Mouse (Mus musculus): ENCODE results near the gene Tsc2. TPM values are rescaled to one million over a fixed set of nuclear protein-coding genes. Genes with fewer than 3 reads are reported as not detected.
A peak's percentile ranks its signal among the peaks of the same experiment; 100 is the strongest.

Gene Tsc2
- total and polyA plus RNA-seq, 3 experiments: 9.1 to 69.8 (median 35.2) TPM

- peaks cover 0 to 39% of the 10 kb centered on the region in 2 experiments; a peak in 2 of 4 replicates for H3K4me1 ChIP-seq (ENCODE audit: control insufficient read depth in 1 of 2, insufficient read depth in 2 of 2)
- peak within 1 kb of the TSS; percentile 79 for H3K27ac ChIP-seq (ENCODE audit: insufficient read depth, low read depth)
- no peak for TF ChIP-seq TBP (conservative IDR thresholded peaks at IDR 0.05; ENCODE audit: low read depth, low read length)
- no peak for TF ChIP-seq ETS1 (conservative IDR thresholded peaks at IDR 0.05; ENCODE audit: low read depth, low read length)
- peak; percentile 37 for TF ChIP-seq BHLHE40 (IDR thresholded peaks at IDR 0.05; ENCODE audit: low read depth, low read length)
- TF ChIP-seq ZC3H11A (IDR thresholded peaks at IDR 0.05; ENCODE audit: low read depth, low read length): no peak
- TF ChIP-seq PAX5 (IDR thresholded peaks at IDR 0.05; ENCODE audit: low read length): no peak
- peak; percentile 38; the same call in 1 of the 2 replicates for TF ChIP-seq ELF1 (IDR thresholded peaks at IDR 0.05; ENCODE audit: low read depth, low read length)
- no peak; the same call in 1 of the 2 replicates for TF ChIP-seq TCF12 (IDR thresholded peaks at IDR 0.05; ENCODE audit: low read depth, low read length)
- TF ChIP-seq MAZ (IDR thresholded peaks at IDR 0.05; ENCODE audit: low read depth, low read length): no peak; the same call in 1 of the 2 replicates
- TF ChIP-seq USF1 (IDR thresholded peaks at IDR 0.05; ENCODE audit: low read depth, low read length): no peak
- TF ChIP-seq USF2 (conservative IDR thresholded peaks at IDR 0.05; ENCODE audit: low read depth, low read length): no peak
- no peak for TF ChIP-seq RCOR1 (conservative IDR thresholded peaks at IDR 0.05; ENCODE audit: low read depth, low read length)
- TF ChIP-seq UBTF (IDR thresholded peaks at IDR 0.05; ENCODE audit: low read depth, low read length): peak; percentile 79
- no peak for TF ChIP-seq MAFK (IDR thresholded peaks at IDR 0.05; ENCODE audit: insufficient replicate concordance, low read length)
- TF ChIP-seq IRF4 (IDR thresholded peaks at IDR 0.05; ENCODE audit: low read depth, low read length): peak; percentile 38; the same call in 1 of the 2 replicates
- peak; percentile 46 for TF ChIP-seq HCFC1 (IDR thresholded peaks at IDR 0.05; ENCODE audit: low read depth, low read length)
- TF ChIP-seq NRF1 (IDR thresholded peaks at IDR 0.05; ENCODE audit: low read depth, low read length): peak; percentile 77
- TF ChIP-seq SMC3 (IDR thresholded peaks at IDR 0.05; ENCODE audit: low read depth, low read length): no peak
- no peak for TF ChIP-seq ZNF384 (IDR thresholded peaks at IDR 0.05; ENCODE audit: low read depth, low read length)
- TF ChIP-seq EP300 (IDR thresholded peaks at IDR 0.05; ENCODE audit: low read length): no peak
- TF ChIP-seq MXI1 (IDR thresholded peaks at IDR 0.05; ENCODE audit: low read depth, low read length): no peak
- no peak for TF ChIP-seq JUND (conservative IDR thresholded peaks at IDR 0.05; ENCODE audit: low read depth, low read length)
- TF ChIP-seq MYC (IDR thresholded peaks at IDR 0.05; ENCODE audit: low read depth, low read length): no peak
- TF ChIP-seq JUN (IDR thresholded peaks at IDR 0.05; ENCODE audit: insufficient read depth, low read depth, low read length): no peak
- TF ChIP-seq CHD1 (IDR thresholded peaks at IDR 0.05; ENCODE audit: low read depth, low read length): no peak
- TF ChIP-seq E2F4 (IDR thresholded peaks at IDR 0.05; ENCODE audit: insufficient replicate concordance, low read depth, low read length): no peak
- TF ChIP-seq CHD2 (IDR thresholded peaks at IDR 0.05; ENCODE audit: low read length): no peak
- TF ChIP-seq NELFE (IDR thresholded peaks at IDR 0.05; ENCODE audit: low read depth, low read length): peak; percentile 93
- 0 out of 2 replicates have a peak, but pooled peaks have one; percentile 20 for TF ChIP-seq MEF2A (IDR thresholded peaks at IDR 0.05; ENCODE audit: borderline replicate concordance, low read depth, low read length)
- TF ChIP-seq SIN3A (IDR thresholded peaks at IDR 0.05; ENCODE audit: low read length): peak; percentile 55; the same call in 1 of the 2 replicates
- TF ChIP-seq POLR2A (IDR thresholded peaks at IDR 0.05; ENCODE audit: low read depth, low read length): peak; percentile 98
- TF ChIP-seq RAD21 (IDR thresholded peaks at IDR 0.05; ENCODE audit: low read depth, low read length): no peak
- 0 out of 2 replicates have a peak, but pooled peaks have one; percentile 50 for TF ChIP-seq KAT2A (IDR thresholded peaks at IDR 0.05; ENCODE audit: insufficient replicate concordance, low read length)
- TF ChIP-seq GABPA (IDR thresholded peaks at IDR 0.05; ENCODE audit: insufficient replicate concordance, low read depth, low read length): no peak
- TF ChIP-seq MAX (IDR thresholded peaks at IDR 0.05; ENCODE audit: low read length): no peak; the same call in 1 of the 2 replicates
- peak; percentile 96 for TF ChIP-seq ZMIZ1 (IDR thresholded peaks at IDR 0.05; ENCODE audit: low read depth, low read length)
- no peak for TF ChIP-seq ZKSCAN1 (IDR thresholded peaks at IDR 0.05; ENCODE audit: borderline replicate concordance, low read depth, low read length)
- TF ChIP-seq POLR2AphosphoS2 (IDR thresholded peaks at IDR 0.05; ENCODE audit: low read depth, low read length): peak; percentile 85
- no peak for TF ChIP-seq CTCF (conservative IDR thresholded peaks at IDR 0.05 in 1 of 2, IDR thresholded peaks at IDR 0.05 in 1 of 2; ENCODE audit: low read depth in 2 of 2, low read length in 2 of 2)
- no peaks in the 10 kb centered on the region for H3K27me3 ChIP-seq (replicated peaks)
- dilution Hi-C loops (cut with MboI; ENCODE audit: extremely low pct_ligation_motif_present, extremely low pct_unique_long_range_greater_than_20kb, low sequenced_read_pairs) (no loop called here), in situ Hi-C loops (cut with MboI; ENCODE audit: low pct_ligation_motif_present, low pct_unique_long_range_greater_than_20kb, low sequenced_read_pairs) (loop anchor here (5.0 kb wide), 1 partner anchor 92 kb away; no protein-coding TSS in a partner anchor)
- H3K79me2 ChIP-seq (replicated peaks; ENCODE audit: control insufficient read depth, extremely low read depth, insufficient read depth, poor library complexity, severe bottlenecking): 0 out of 2 replicates have a peak, but pooled peaks cover 8% of the 10 kb centered on the region
- peaks cover 0 to 2% of the 10 kb centered on the region in 2 experiments for H3K36me3 ChIP-seq (replicated peaks in 1 of 2; ENCODE audit: control insufficient read depth in 1 of 2, insufficient read depth in 1 of 2, low read length in 1 of 2)
- peak within 1 kb of the TSS; percentile 61 to 96 (median 94) for H3K4me3 ChIP-seq (replicated peaks in 1 of 3; ENCODE audit: low read depth in 2 of 3, low read length in 2 of 3, poor library complexity in 1 of 3)
- H3K9me3 ChIP-seq (replicated peaks; ENCODE audit: low read length): no peaks in the 10 kb centered on the region
- peak; percentile 99 for DNase-seq (ENCODE audit: extremely low read depth)
- H3K9ac ChIP-seq (ENCODE audit: insufficient read depth, low read depth): peak within 1 kb of the TSS; percentile 95
- peak within 1 kb of the TSS; percentile 67 for H3K4me2 ChIP-seq (ENCODE audit: insufficient read depth, low read depth, poor library complexity, severe bottlenecking)
These were observed 82.6 kb downstream of the Tsc2 start, which contains the start of gene Pkd1 for GRCm38 (mm10) chr17:24549618-24550415. Gene Pkd1 (plus strand): TSS chr17:24549834.
